Mouse (Mus musculus): ENCODE results near the gene Tenm2. TPM values are rescaled to one million over a fixed set of nuclear protein-coding genes. Genes with fewer than 3 reads are reported as not detected.

Tenm2 gene
- polyA plus RNA-seq, 1 experiment from 2014 or later = 30.2 TPM

GRCm38 (mm10) chr11:36486092-36486491 is 749.7 kb downstream of the Tenm2 start:
- Histone ChIP-seq H3K4me1 (replicated peaks; ENCODE audit: control insufficient read depth, insufficient read depth, low read length) (peaks cover 37% of the 10 kb centered on the region), H3K27ac (no peak overlapping the region), H3K27me3 (ENCODE audit: control insufficient read depth, insufficient read depth, low read length) (no peaks in the 10 kb centered on the region), H3K9ac (no peak overlapping the region), H3K4me3 (replicated peaks; ENCODE audit: low read length) (no peak overlapping the region), H3K4me2 (replicated peaks) (no peak overlapping the region), H3K9me3 (ENCODE audit: control insufficient read depth, low read length) (no peaks in the 10 kb centered on the region), H3K36me3 (replicated peaks; ENCODE audit: control insufficient read depth, insufficient read depth) (no peaks in the 10 kb centered on the region)
- DNase-seq (ENCODE audit: low spot score) (no peak), ATAC-seq (ENCODE audit: low FRiP score) (no peak)
- 78% methylated on average over 12 of the region's 12 CpGs for WGBS

GRCm38 (mm10) chr11:36484466-36485069 is 751.2 kb downstream of the Tenm2 start:
- H3K9me3 ChIP-seq (ENCODE audit: control insufficient read depth, low read length) = no peaks in the 10 kb centered on the region
- no peaks in the 10 kb centered on the region for H3K36me3 ChIP-seq (replicated peaks; ENCODE audit: control insufficient read depth, insufficient read depth)
- whole genome bisulfite sequencing = 30% methylated on average over 8 of the region's 8 CpGs
- ATAC-seq (ENCODE audit: low FRiP score) (peak; percentile 41; the same call in 1 of the 2 replicates), DNase-seq (ENCODE audit: low spot score) (no peak)
- peaks cover 46% of the 10 kb centered on the region for H3K4me1 ChIP-seq (replicated peaks; ENCODE audit: control insufficient read depth, insufficient read depth, low read length)
- no peak overlapping the region for H3K4me2 ChIP-seq (replicated peaks)
- no peaks in the 10 kb centered on the region for H3K27me3 ChIP-seq (ENCODE audit: control insufficient read depth, insufficient read depth, low read length)
- no peak overlapping the region for H3K4me3 ChIP-seq (replicated peaks; ENCODE audit: low read length)
- H3K27ac ChIP-seq = peak overlapping the region; percentile 55
- no peak overlapping the region for H3K9ac ChIP-seq

GRCm38 (mm10) chr11:36482136-36482535 is 753.6 kb downstream of the Tenm2 start:
- ATAC-seq (ENCODE audit: low FRiP score) = peak; percentile 66; the same call in 1 of the 2 replicates
- Histone ChIP-seq H3K9ac (no peak overlapping the region), H3K27me3 (ENCODE audit: control insufficient read depth, insufficient read depth, low read length) (no peaks in the 10 kb centered on the region), H3K4me1 (replicated peaks; ENCODE audit: control insufficient read depth, insufficient read depth, low read length) (peaks cover 56% of the 10 kb centered on the region), H3K4me3 (replicated peaks; ENCODE audit: low read length) (no peak overlapping the region), H3K36me3 (replicated peaks; ENCODE audit: control insufficient read depth, insufficient read depth) (no peaks in the 10 kb centered on the region), H3K27ac (no peak overlapping the region), H3K4me2 (replicated peaks) (no peak overlapping the region), H3K9me3 (ENCODE audit: control insufficient read depth, low read length) (no peaks in the 10 kb centered on the region)
- 42% methylated on average over 8 of the region's 8 CpGs for WGBS
- DNase-seq (ENCODE audit: low spot score) = no peak

- Histone ChIP-seq H3K36me3 (replicated peaks; ENCODE audit: control insufficient read depth, insufficient read depth) (no peaks in the 10 kb centered on the region), H3K9ac (no peak overlapping the region), H3K4me3 (replicated peaks; ENCODE audit: low read length) (no peak overlapping the region), H3K4me2 (replicated peaks) (no peak overlapping the region), H3K27ac (no peak overlapping the region), H3K4me1 (replicated peaks; ENCODE audit: control insufficient read depth, insufficient read depth, low read length) (peaks cover 56% of the 10 kb centered on the region), H3K9me3 (ENCODE audit: control insufficient read depth, low read length) (no peaks in the 10 kb centered on the region), H3K27me3 (ENCODE audit: control insufficient read depth, insufficient read depth, low read length) (no peaks in the 10 kb centered on the region)
- DNase-seq (ENCODE audit: low spot score) (no peak), ATAC-seq (ENCODE audit: low FRiP score) (peak; percentile 51)
- 32% methylated on average over 7 of the region's 7 CpGs for WGBS
Observed at GRCm38 (mm10) chr11:36481524-36481923, 754.2 kb downstream of the Tenm2 start.

- Histone ChIP-seq H3K9ac (no peak overlapping the region), H3K27me3 (ENCODE audit: control insufficient read depth, insufficient read depth, low read length) (no peaks in the 10 kb centered on the region), H3K4me3 (replicated peaks; ENCODE audit: low read length) (no peak overlapping the region), H3K36me3 (replicated peaks; ENCODE audit: control insufficient read depth, insufficient read depth) (no peaks in the 10 kb centered on the region), H3K4me2 (replicated peaks) (no peak overlapping the region), H3K4me1 (replicated peaks; ENCODE audit: control insufficient read depth, insufficient read depth, low read length) (peaks cover 56% of the 10 kb centered on the region), H3K9me3 (ENCODE audit: control insufficient read depth, low read length) (no peaks in the 10 kb centered on the region), H3K27ac (no peak overlapping the region)
- WGBS = 92% methylated on average over 5 of the region's 5 CpGs
- ATAC-seq (ENCODE audit: low FRiP score) (no peak; the same call in 1 of the 2 replicates), DNase-seq (ENCODE audit: low spot score) (no peak)
Observed at GRCm38 (mm10) chr11:36481086-36481485, 754.7 kb downstream of the Tenm2 start.

- no peak overlapping the region for H3K9ac ChIP-seq
- no peak overlapping the region for H3K4me3 ChIP-seq (replicated peaks; ENCODE audit: low read length)
- H3K27ac ChIP-seq = no peak overlapping the region
- no peaks in the 10 kb centered on the region for H3K9me3 ChIP-seq (ENCODE audit: control insufficient read depth, low read length)
- peak; percentile 73; the same call in 1 of the 2 replicates for ATAC-seq (ENCODE audit: low FRiP score)
- no peaks in the 10 kb centered on the region for H3K36me3 ChIP-seq (replicated peaks; ENCODE audit: control insufficient read depth, insufficient read depth)
- no peak overlapping the region for H3K4me2 ChIP-seq (replicated peaks)
- H3K27me3 ChIP-seq (ENCODE audit: control insufficient read depth, insufficient read depth, low read length) = no peaks in the 10 kb centered on the region
- peaks cover 7% of the 10 kb centered on the region; the same call in 1 of the 2 replicates for H3K4me1 ChIP-seq (replicated peaks; ENCODE audit: control insufficient read depth, insufficient read depth, low read length)
- peak; percentile 55 for DNase-seq (ENCODE audit: low spot score)
- WGBS = 38% methylated on average over 9 of the region's 9 CpGs
Observed at GRCm38 (mm10) chr11:36469811-36470551, 765.8 kb downstream of the Tenm2 start.

- H3K4me1 ChIP-seq (replicated peaks; ENCODE audit: control insufficient read depth, insufficient read depth, low read length) = peaks cover 10% of the 10 kb centered on the region; the same call in 1 of the 2 replicates
- 42% methylated on average over 6 of the region's 6 CpGs for WGBS
- no peak overlapping the region for H3K4me3 ChIP-seq (replicated peaks; ENCODE audit: low read length)
- no peaks in the 10 kb centered on the region for H3K9me3 ChIP-seq (ENCODE audit: control insufficient read depth, low read length)
- DNase-seq (ENCODE audit: low spot score) (no peak), ATAC-seq (ENCODE audit: low FRiP score) (no peak)
- H3K27me3 ChIP-seq (ENCODE audit: control insufficient read depth, insufficient read depth, low read length) = no peaks in the 10 kb centered on the region
- H3K9ac ChIP-seq = no peak overlapping the region
- H3K36me3 ChIP-seq (replicated peaks; ENCODE audit: control insufficient read depth, insufficient read depth) = no peaks in the 10 kb centered on the region
- H3K27ac ChIP-seq = no peak overlapping the region
- no peak overlapping the region for H3K4me2 ChIP-seq (replicated peaks)
Observed at GRCm38 (mm10) chr11:36458451-36458850, 777.3 kb downstream of the Tenm2 start.

GRCm38 (mm10) chr11:36454076-36454475 is 781.7 kb downstream of the Tenm2 start:
- Histone ChIP-seq H3K9ac (no peak overlapping the region), H3K4me3 (replicated peaks; ENCODE audit: low read length) (no peak overlapping the region), H3K9me3 (ENCODE audit: control insufficient read depth, low read length) (no peaks in the 10 kb centered on the region), H3K4me2 (replicated peaks) (no peak overlapping the region), H3K27me3 (ENCODE audit: control insufficient read depth, insufficient read depth, low read length) (no peaks in the 10 kb centered on the region), H3K36me3 (replicated peaks; ENCODE audit: control insufficient read depth, insufficient read depth) (no peaks in the 10 kb centered on the region), H3K27ac (no peak overlapping the region), H3K4me1 (replicated peaks; ENCODE audit: control insufficient read depth, insufficient read depth, low read length) (peaks cover 10% of the 10 kb centered on the region; the same call in 1 of the 2 replicates)
- WGBS = 75% methylated on average over 6 of the region's 6 CpGs
- DNase-seq (ENCODE audit: low spot score) (no peak), ATAC-seq (ENCODE audit: low FRiP score) (no peak)

- H3K4me2 ChIP-seq (replicated peaks) = no peak overlapping the region
- no peak overlapping the region for H3K27ac ChIP-seq
- no peaks in the 10 kb centered on the region for H3K36me3 ChIP-seq (replicated peaks; ENCODE audit: control insufficient read depth, insufficient read depth)
- no peaks in the 10 kb centered on the region for H3K27me3 ChIP-seq (ENCODE audit: control insufficient read depth, insufficient read depth, low read length)
- H3K9ac ChIP-seq = no peak overlapping the region
- peak; percentile 60; the same call in 1 of the 2 replicates for ATAC-seq (ENCODE audit: low FRiP score)
- H3K4me1 ChIP-seq (replicated peaks; ENCODE audit: control insufficient read depth, insufficient read depth, low read length) = peaks cover 10% of the 10 kb centered on the region; the same call in 1 of the 2 replicates
- no peaks in the 10 kb centered on the region for H3K9me3 ChIP-seq (ENCODE audit: control insufficient read depth, low read length)
- WGBS = 83% methylated on average over 9 of the region's 9 CpGs
- no peak overlapping the region for H3K4me3 ChIP-seq (replicated peaks; ENCODE audit: low read length)
- DNase-seq (ENCODE audit: low spot score) = no peak
Observed at GRCm38 (mm10) chr11:36452436-36452835, 783.3 kb downstream of the Tenm2 start.
